Mouse (Mus musculus): ENCODE results near the gene Qrfp.
A peak's percentile ranks its signal among the peaks of the same experiment; 100 is the strongest.

The Qrfp gene

DNA sequence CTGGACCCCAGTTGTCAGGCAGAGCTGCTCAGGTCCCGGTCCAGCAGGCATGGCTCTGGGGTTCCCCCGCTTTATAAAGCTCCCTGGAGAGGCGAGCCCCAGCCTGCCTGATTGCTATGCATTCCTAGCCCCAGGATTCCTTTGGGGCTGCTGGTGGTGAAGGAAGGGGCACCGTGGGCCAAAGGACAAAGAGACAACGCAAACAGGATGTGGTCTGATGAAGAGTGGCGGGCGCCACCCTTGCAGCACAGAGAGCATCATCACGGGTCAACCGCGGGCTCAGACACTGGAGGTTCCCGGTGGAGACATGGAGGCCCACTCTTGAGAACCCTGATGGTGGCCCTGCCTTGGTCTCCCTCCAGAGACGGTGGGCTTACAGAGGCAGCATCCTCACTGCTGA lies at the start of gene Qrfp:
Qrfp (minus strand) TSS at position 137 of the 400 bp plus-strand sequence.
- no peak for DNase-seq

DNA sequence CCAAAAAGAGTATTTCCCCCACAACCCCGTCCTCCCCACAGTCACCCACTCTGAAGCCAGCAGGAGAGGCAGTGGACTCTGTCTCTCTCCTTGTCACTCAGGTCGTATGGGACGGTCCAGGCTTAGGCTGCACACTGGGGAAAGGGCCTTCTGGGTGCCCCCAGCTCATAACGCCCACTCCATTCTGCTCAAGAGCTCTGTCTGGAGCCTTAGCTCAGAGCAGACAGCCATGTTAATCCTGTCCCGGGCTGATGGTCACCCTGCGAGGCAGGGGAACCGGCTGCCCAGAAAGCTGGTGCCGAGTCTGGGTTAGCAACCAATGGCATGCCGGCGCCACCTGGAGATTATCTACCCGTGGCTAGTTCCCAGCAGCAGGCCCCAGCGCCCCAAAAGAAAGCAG lies 48.1 kb upstream of the Qrfp start:
- DNase-seq, result peak; percentile 32

DNA sequence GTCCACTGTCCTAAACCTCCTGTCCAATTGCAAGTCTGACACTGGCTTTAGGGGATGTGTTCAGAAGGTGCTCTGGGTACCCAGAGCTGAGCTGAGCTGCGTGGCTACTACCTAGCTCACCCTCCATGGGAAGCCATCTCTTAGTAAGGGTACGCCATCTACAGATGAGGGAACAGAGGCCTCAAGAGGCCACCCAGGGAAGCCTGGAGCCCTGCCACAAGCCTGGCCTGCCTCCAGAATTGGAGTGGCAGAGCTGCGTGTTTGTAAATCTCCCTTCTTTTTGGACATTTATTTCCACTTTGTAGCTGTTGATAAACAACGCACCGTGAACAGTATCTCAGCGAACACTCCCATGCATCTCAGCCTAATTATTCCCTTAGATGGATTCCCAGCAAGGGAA lies 46.8 kb upstream of the Qrfp start:
- DNase-seq, result no peak

DNA sequence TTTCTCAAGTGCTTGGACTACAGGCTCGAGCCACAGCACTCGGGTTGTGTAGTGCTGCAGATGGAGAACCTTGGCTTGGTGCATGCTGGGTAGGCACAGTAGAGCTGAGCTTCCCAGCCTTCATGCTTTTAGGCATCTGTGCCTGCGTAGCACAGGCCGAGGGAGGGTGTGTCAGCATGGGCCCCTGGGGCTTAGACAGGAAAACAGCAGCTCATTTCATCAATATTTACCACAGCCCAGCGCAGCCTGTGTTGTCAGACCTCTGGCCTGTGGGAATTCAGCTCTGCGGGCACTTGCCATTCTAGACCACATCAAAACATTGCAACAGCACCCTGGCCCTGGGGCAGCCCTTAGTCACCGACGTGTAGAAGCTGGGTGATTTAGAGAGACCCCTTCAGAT lies 45.6 kb upstream of the Qrfp start:
- DNase-seq, result no peak

DNA sequence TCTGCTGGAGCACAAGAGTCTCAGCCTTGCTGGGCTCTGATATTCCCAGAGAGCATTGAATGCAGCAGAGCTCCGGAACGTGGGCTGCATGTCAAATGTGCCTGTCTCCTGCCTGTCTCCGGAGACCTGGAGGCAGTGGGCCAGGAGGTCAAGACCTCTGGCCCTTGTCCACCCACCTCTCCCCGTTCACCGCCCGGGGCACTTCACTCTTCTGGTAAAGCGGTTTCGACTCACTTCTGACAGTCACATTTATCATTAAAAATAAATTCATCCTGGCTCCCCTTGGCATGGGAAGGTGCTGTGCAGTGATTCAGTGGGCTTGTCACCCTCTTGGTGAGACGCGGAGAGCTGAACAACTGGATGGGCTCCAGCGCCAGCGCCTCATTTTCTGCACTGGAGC lies 39.8 kb upstream of the Qrfp start:
- DNase-seq, result no peak

DNA sequence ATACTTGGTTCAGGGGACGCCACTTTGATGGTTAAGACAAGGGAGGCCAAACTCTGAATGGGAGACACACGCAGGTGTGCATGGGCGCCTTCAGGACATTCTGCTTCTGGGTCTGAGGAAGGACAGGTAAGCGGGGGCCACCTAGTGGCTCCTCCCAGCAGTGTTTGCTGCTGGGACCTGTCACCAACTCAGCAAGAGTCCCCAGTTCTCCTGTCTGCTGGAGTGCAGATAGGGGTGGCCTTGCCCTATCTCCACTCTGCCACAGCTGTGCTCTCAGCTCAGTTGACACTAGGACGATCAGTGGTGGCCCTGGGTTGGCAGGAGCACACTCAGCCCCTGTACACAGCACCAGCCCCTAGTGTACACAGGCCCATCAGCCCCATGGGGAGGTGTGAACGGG lies 37.5 kb upstream of the Qrfp start:
- peak; percentile 35 for DNase-seq

DNA sequence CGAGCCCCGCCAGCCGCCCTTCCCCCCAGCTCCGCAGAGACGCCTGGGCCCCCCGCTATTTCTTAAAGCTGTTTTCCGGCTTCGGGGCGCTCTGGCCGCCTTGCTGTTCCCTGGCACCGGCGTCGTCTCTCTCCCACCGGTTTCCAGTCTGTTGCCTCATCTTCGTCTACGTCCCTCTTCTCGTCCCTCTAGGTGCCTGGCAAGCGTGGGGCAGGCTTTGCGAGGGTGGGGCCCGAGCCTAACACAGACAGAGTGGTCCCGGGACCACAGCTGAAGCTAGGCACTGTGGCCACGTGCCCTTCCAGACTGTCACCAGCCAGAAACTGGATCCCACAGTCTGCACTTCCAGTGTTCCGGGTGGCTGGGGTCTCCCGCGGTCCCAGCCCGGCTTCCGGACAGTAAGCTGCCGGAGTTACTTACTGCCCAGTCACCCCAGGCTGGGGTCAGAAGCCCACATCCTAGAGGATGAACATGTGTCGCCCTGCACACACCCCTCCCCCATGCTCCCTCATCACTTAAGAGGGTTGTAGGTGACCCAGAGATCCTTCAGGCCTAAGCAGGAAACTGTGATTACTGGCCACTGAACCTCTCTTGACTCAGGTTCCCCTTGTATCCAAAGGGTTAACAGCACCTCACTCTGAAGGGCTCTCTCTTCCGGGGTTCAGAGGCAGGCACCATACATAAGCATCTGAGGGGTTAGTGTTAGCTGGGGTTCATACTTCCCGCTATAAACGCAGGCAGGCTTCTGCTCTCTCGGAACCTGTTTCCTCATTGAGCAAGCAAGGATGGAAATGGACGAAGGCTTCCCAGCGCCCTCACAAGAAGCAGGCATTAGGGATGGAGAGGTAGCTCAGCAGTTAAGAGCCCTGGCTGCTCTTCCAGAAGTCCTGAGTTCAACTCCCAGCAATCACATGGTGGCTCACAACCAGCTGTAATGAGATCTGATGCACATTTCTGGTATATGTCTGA lies 36.6 kb upstream of the Qrfp start:
- DNase-seq, result peak; percentile 46

DNA sequence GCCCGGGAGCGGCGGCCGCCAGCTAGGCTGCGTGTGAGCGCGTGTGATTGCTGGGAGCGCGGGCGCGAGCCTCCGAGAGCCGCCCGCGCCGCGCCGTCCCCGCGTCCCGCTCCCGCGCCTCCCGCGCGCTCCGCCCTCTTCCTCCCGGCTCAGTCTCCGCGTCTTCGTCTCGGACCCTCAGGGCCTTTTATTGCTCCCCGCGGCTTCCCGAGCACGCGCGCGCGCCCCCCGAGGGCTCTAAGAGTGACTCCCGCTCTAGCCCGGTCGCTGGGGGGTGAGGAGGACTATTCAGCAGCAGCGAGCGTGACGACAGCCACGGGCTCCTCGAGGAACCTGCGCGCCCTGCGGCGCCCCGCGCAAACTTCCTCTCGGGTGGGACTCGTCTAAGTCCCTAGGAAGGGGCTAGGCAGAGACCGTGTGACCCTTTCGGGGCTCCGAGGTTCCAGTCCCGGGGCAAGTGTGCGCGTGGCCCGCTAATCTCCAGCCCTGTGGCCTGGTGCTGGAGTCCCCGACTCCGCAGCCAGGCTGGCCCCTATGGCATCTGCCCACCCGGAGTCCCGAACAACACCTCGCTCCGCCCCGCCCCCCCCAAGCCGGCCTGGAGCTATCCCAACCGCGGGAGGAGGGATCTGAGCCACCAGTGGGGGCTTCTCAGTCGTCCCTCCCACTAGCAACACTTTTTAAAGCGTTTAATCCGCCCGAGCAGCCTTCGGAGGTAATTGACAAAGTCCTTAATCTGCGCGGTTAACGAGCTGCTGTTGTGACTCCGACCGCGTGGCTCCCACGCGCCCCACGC lies 35.7 kb upstream of the Qrfp start, which contains the start of gene Fibcd1:
Fibcd1 (minus strand) TSS at position 110 of the 796 bp plus-strand sequence.
- peak; percentile 78 for DNase-seq

DNA sequence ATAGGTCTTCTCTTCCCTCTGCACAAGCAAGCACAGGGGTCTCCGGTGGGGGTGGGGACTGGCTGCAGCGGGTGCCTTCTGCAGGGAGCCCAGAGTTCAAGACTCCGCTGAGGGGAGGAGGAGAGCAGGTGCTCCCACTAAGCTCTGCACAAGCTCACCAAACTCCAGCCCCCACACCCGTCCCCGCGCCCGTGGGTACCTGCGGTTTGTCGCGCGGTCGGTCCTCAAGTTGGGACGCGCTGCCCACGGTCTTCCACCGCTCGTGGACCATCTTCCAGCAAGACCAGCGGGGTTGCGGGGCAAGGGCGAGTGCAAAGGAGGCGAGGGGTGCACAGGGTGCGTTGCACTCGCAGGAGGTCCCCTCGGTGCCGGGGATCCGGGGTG lies 35.1 kb upstream of the Qrfp start:
- DNase-seq, result no peak

DNA sequence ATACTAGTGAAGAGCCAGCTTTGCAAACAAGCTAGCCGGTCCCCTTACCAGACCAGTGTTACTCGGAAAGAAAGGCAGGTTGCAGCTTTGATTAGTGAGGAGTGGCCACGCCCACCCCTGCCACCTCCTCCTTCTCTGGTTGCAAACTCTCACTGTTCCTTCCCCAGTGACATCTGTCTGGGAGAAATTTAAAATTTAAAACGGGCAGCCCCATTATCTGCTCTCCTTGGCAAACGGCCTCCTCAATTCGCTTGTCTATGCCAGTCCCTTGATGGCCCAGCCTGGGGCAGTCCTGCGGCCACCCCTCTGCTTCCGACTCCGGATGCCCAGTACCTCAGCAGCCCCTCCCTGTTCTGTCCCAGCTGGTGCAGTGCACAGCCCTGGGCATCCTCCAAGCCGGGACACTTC lies 34.4 kb upstream of the Qrfp start:
- no peak for DNase-seq

DNA sequence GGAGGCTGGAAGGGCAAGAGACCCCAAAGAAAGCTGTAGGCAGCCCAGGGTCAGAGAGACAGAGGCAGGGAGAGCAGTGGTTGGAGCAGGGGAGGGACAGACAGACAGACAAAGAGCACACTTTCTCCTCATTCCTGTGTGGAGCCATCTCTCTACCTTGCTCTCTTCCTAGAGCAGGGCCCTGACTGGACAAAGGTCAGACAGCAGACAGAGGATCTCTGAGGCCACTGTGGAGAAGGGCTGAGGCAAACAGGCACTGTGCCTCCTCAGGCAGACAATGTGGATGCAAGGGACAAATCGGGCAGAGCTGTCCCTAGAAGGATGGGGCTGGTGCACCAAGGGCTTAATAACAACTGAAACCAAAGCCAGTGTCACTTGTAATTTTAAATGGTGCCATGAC lies 28.5 kb upstream of the Qrfp start:
- no peak for DNase-seq

DNA sequence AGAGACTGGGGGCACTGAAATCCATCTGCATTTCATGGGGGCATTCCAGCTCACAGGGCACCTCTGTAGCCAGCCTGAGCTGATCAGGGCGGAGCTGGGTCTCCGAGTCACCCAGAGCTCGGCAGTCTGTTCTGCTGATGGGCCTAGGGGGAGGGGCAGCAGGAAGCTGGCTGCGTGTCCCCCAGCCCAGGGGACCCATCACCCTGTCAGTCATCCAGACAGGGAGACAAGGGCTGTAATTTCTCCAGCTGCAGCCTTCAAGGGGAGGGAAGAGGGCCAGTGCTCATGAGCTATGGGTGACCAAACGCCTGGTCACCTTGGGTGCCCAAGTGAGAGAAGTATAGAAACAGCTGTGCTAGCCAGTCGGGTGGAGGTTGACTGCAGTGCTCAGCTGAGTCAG lies 26.6 kb upstream of the Qrfp start:
- no peak for DNase-seq

DNA sequence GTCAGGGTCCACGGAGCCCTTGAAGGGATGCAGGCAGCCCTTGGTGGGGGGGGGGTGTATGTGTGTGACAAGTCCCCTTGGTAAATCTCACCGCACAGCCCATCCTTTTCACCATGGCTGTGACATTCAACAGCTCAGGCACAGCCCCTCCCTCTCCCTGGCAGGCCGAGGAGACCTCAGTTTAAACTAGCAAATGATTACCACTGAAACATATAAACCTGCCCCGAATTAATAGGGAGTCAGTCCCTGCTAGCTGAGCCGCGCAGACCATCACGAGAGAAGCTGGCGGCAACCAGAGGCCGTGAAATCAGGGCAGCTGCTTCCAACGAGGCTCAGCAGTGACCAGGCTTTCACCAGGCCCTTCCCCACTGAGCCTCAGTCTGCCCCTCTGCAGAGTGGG lies 25.7 kb upstream of the Qrfp start:
- no peak for DNase-seq

DNA sequence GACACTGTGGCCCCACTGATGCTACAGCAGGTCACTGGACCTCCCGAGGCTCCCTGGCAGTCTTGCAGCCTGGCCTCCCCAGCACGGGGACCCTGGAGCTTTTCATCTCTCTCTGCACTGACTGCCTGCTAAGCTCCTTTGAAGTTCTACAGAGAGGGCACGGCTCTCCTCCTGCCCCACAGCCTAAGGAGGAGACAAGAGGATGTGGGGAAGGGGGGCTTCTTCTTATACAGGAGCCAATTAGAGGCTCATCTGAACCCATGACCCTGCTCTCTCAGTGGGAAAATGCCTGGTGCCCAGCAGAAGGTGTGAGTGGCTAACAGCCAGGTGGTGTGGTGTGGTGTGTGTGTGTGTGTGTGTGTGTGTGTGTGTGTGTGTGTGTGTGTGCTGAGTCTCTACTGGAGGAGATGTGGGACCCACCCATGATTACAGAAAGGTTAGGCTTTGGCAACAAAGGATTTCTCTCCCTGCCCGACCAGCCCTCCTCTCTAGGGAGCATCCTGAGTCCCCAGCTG lies 18.0 kb upstream of the Qrfp start:
- no peak for DNase-seq

DNA sequence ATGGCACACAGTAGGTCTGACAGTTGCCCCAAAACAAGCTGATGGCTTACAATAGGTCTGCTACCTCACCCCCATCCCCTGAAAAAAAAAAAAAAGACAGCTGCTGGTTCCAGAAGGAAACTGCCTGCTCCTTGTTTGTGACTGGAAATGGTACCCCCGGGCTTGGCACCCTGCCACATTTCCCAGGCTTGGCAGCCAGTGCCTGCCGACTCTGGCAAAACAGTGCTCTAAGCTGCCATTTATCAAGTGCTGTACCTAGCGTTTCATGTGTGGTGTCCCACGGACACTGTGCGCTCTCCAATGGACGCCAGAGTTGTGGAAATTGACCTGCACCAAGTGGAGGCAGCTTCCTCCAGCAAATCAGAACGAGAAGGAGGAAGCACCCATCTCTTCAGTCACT lies 17.5 kb upstream of the Qrfp start:
- peak; percentile 83 for DNase-seq

DNA sequence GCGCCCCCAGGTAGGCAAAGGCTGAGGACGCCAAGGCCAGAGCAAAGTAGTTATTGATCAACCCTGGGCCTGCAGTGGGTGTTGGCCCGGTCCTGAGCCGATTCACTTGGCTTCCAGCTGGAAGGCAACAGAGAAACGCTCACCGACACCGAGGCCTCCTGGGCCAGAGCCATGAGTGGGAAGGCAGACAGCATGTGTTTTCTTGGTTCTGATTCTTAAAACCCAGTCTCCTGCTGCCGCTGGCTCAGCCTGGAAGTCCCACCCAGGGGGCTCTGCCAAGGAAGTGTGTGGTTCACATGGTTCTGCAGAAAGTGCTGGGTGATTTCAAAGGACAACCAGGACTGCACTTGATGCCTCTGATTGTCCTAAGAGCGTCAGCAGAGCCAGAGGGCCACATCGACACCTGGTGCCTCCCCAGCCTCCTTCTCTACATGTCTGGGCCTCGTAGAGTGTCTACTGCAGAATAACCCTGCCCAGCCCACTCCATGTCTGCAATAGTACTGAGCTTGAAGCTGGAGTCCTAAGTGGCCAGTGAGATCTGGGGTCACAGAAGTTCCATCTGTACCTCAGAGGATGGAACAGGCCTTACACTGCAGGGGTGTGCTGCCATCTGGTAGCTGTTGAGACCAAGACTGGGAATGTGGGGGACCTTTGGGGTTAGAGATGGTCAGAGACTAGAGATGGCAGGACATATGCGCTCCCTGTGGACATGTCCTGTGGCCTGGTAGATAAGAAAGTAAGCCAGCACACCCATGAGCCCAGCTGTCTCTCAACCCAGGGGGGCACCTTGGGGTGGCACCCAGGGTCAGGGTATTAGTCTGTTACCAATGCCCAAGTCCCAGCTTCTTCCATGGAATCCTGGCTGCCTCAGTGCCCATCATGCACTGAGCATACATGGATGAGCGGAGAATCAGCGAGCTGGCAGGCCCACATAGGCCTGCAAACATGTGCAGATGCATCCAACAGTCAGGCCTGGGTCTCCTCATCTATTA lies 16.0 kb upstream of the Qrfp start:
- DNase-seq, result no peak

DNA sequence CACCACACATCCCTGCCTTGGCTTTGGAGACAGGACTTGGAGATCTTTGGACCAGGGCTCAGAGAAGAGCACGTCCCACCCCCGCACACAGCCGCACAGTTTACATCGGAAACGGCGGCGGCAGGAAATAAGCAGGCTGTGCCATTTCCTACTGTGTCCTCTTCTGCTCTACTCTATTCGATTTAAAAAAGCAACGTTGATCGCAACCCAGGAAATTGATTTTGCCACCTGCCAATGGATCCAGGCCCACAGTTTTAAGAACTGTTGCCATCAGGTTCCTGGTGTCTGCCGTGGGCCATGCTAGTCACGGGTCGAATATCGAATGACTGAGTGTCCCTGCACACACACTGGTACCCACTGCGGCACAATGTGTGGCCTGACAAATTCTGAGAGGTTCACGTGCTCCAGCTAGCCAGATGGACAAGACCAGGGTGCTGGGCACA lies 15.1 kb upstream of the Qrfp start:
- DNase-seq, result no peak

DNA sequence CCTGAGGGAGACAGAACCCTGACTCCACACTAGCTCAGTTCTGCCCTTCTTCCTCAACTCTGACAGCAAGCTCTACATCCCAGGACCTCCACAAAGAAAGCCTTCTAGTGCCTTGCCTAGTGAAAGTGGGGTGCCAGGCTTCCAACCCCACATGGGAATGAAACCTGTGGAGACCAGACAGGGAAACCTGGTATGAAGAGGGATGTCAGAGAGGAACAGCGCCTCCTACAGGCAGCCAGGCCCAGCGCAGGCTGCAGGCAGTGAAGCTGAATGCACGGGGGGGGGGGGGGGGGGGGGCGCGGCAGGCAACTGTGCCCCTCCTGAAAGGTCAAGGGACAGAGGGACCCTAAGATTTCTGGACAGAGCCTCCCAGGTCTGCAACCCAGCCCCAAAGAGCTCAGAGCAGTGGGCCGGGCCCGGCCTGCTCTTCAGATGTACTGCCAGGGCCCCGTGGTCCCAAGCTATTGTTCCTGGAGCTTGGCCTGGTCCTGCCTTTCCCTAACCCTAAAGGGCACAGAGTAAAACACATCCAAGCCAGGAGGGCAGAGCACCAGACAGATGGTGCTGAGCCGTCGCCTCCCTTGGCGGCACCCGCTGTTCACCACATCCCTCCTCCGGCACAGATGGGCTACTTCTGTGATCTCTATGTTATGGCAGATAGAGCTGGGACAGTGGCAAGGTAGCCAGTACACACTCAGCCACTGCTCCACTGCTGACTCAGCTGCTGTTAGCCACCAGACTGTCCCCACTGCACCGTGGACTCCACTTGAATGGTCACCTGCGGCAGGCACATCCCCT lies 13.8 kb upstream of the Qrfp start:
- peak; percentile 57 for DNase-seq

DNA sequence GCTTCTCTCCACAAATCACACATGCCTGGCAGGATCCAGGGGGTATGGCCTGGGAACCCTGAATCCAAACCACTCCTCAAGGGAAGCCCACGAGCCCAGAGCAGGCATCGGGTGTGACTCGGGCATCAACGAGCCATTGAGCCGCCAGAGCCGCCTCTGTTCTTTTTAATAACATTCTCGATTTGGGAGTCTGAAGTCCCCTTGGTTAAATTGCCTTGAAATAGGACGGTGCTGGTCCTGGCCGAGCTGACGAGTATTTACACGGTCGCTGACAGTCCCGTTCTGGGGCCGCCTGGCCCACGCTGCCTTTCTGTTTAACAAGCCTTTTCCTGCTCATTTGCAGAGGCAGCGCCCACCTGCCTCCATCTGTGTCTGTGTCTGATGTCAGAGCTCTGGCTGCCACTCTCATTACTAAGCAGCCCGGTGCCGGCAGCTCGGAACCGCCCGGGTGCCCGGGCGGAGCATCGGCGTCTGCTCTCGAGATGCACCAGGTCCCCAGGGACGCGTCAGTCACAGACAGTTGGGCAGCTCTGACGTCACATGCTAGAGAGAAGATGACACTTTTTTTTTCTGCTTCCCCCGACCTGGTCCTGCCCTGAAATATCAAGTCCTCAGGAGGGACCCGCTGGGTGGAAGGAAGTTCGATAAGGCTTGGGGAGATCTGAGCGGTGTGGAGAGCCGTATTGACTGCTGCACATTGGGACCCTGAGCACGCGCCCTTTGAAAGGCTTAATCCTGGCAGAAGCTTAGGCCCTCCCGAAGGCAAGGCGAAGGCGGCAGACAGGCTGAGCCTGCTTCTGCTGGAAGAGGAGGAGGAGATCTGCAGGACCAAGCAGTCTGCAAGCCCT lies 12.4 kb upstream of the Qrfp start:
- peak; percentile 78 for DNase-seq

DNA sequence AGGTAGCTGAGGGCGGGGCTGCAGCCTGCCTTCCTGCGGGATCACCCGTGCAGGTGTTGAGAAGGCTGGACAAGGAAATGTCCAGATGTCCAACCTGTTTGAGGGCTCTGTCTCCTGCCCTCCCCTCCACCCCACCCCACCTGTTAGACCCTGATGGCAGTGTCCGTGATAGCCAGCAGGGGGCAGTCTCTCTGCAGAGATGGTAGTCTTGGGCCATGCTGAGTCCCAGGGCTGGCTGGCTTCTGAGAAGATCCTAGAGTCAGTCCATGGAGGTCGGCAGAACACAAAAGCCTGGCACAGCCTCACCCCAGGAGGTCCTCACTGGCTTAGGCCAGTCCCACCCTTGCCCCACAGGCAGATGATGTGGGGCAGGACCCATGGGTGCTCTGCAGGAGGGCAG lies 5.0 kb upstream of the Qrfp start:
- DNase-seq, result peak; percentile 75

DNA sequence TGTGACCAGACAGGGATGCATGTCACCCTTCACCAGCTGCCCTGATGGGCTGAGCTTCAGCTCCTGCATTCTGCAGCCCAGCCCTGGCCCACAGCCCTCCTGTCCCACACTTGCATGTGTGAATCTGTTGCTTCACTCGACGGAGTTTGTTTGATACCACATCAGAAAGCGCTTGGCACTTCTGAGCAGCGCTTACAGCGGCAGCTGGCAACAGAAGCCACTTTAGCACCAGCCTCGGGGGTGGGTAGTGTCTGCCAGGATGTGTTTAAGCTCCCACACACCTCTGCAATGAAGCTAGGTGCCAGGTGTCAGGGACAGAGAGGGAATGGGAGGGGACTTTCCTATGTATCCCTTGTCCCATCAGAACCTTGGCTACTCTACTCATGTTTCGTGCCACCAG lies 4.3 kb upstream of the Qrfp start:
- no peak for DNase-seq

Data from retina, postnatal 1 day (tissue).